Mouse (Mus musculus) neural tube, embryonic 14.5 days (tissue): ENCODE results near the gene Gm20388. TPM values are rescaled to one million over a fixed set of nuclear protein-coding genes. Genes with fewer than 3 reads are reported as not detected.
A peak's percentile ranks its signal among the peaks of the same experiment; 100 is the strongest.

Experiments
- ATAC-seq: fragments of 200-750 bp; cut with Nextera tagmentation; 2 replicates; pipeline ENCODE4 v1.8.0; 2017; ENCODE audit warnings: low read depth, mild to moderate bottlenecking, moderate TSS enrichment, moderate library complexity
- H3K27ac ChIP-seq: fragments of 300-500 bp; sonication (generic); 2 replicates; pipeline ENCODE4 v1.5.1; 2014; ENCODE audit warnings: low read depth, mild to moderate bottlenecking, control low read depth, low read length, moderate library complexity, mixed read lengths
- H3K27me3 ChIP-seq: fragments of 300-500 bp; sonication (generic); 2 replicates; pipeline ENCODE4 v1.6.1; 2014; ENCODE audit warnings: low read length; ENCODE audit not compliant: control insufficient read depth, insufficient read depth
- H3K36me3 ChIP-seq: fragments of 300-500 bp; sonication (generic); 2 replicates; pipeline ENCODE4 v1.6.1; 2014; ENCODE audit warnings: low read length, mixed read lengths; ENCODE audit not compliant: control insufficient read depth, insufficient read depth
- H3K4me1 ChIP-seq: fragments of 300-500 bp; sonication (generic); 2 replicates; pipeline ENCODE4 v1.6.1; 2014; ENCODE audit warnings: low read length; ENCODE audit not compliant: control insufficient read depth, insufficient read depth
- H3K4me2 ChIP-seq: fragments of 300-500 bp; sonication (generic); 2 replicates; pipeline ENCODE4 v1.6.1; 2014; ENCODE audit warnings: mild to moderate bottlenecking, low read depth, low read length, control low read depth
- H3K4me3 ChIP-seq: fragments of 300-500 bp; sonication (generic); 2 replicates; pipeline ENCODE4 v1.5.1; 2014; ENCODE audit warnings: low read depth, low read length, control low read depth, mixed read lengths
- H3K9ac ChIP-seq: fragments of 300-500 bp; sonication (generic); replicated peaks from 2 replicates; pipeline ENCODE4 v1.6.1; 2014; ENCODE audit warnings: low read depth, mild to moderate bottlenecking, control low read depth, low read length, mixed read lengths
- H3K9me3 ChIP-seq: fragments of 300-500 bp; sonication (generic); 2 replicates; pipeline ENCODE4 v1.6.1; 2016; ENCODE audit warnings: low read length; ENCODE audit not compliant: control insufficient read depth
- WGBS: fragments of 180-500 bp; shearing (Covaris S2); extraction: QIAGEN DNeasy Blood & Tissue Kit; methylation state at CpG from one replicate; pipeline ENCODE4 v1.1.7; 2014; 5-methylcytosine and 5-hydroxymethylcytosine counted together
- polyA plus RNA-seq: library from polyadenylated mRNA; unstranded; fragments of >200 nt; fragmentation: Nextera tagmentation; extraction: Ambion mirVana; gene quantifications from 2 replicates; pipeline ENCODE4 v1.2.1, GENCODE M21; 2014

The Gm20388 gene
- polyA plus RNA-seq, 1 experiment from 2014 or later = 10.3 TPM

GRCm38 (mm10) chr8:123632257-123632656, 3721.6 kb downstream of the Gm20388 start:
- H3K27me3 ChIP-seq = no peaks in the 10 kb centered on the region

GRCm38 (mm10) chr8:123633801-123634200, 3723.2 kb downstream of the Gm20388 start:
- H3K9me3 ChIP-seq = no peaks in the 10 kb centered on the region
- 77% methylated on average over 7 of the region's 7 CpGs for WGBS
- H3K4me2 ChIP-seq = no peak overlapping the region
- H3K4me3 ChIP-seq = no peak overlapping the region
- no peak overlapping the region for H3K27ac ChIP-seq
- H3K9ac ChIP-seq = no peak overlapping the region
- peaks cover 3% of the 10 kb centered on the region; the same call in 1 of the 2 replicates for H3K4me1 ChIP-seq
- no peaks in the 10 kb centered on the region for H3K36me3 ChIP-seq
- ATAC-seq = no peak
- H3K27me3 ChIP-seq = no peaks in the 10 kb centered on the region

More at GRCm38 (mm10) chr8:123632257-123632656, 3721.6 kb downstream of the Gm20388 start:
- Histone ChIP-seq H3K27ac (no peak overlapping the region), H3K4me2 (no peak overlapping the region), H3K4me1 (peaks cover 6% of the 10 kb centered on the region; the same call in 1 of the 2 replicates), H3K9ac (no peak overlapping the region), H3K36me3 (no peaks in the 10 kb centered on the region), H3K4me3 (no peak overlapping the region), H3K9me3 (no peaks in the 10 kb centered on the region)
- ATAC-seq = no peak
- WGBS = 82% methylated on average over 4 of the region's 4 CpGs

- Histone ChIP-seq H3K4me1 (no peaks in the 10 kb centered on the region), H3K27me3 (no peaks in the 10 kb centered on the region), H3K9ac (no peak overlapping the region), H3K4me3 (no peak overlapping the region), H3K36me3 (no peaks in the 10 kb centered on the region), H3K9me3 (no peaks in the 10 kb centered on the region), H3K4me2 (no peak overlapping the region), H3K27ac (no peak overlapping the region)
- 57% methylated on average over 3 of the region's 3 CpGs for WGBS
- ATAC-seq = no peak
Observed at GRCm38 (mm10) chr8:123634395-123635131, 3723.9 kb downstream of the Gm20388 start.

- no peaks in the 10 kb centered on the region for H3K36me3 ChIP-seq
- no peak overlapping the region for H3K4me3 ChIP-seq
- no peaks in the 10 kb centered on the region for H3K27me3 ChIP-seq
- no peak overlapping the region for H3K27ac ChIP-seq
- H3K4me1 ChIP-seq = no peaks in the 10 kb centered on the region
- no peak overlapping the region for H3K9ac ChIP-seq
- no peak overlapping the region for H3K4me2 ChIP-seq
- no peaks in the 10 kb centered on the region for H3K9me3 ChIP-seq
- ATAC-seq = no peak
- 81% methylated on average over 11 of the region's 11 CpGs for WGBS
Observed at GRCm38 (mm10) chr8:123635671-123636070, 3725.0 kb downstream of the Gm20388 start.

- H3K9me3 ChIP-seq = no peaks in the 10 kb centered on the region
- no peak for ATAC-seq
- peak overlapping the region; percentile 4; the same call in 1 of the 2 replicates for H3K4me3 ChIP-seq
- 15% methylated on average over 25 of the region's 25 CpGs for WGBS
- 0 out of 2 replicates have a peak, but pooled peaks cover 2% of the 10 kb centered on the region for H3K27me3 ChIP-seq
- H3K4me1 ChIP-seq = no peaks in the 10 kb centered on the region
- H3K4me2 ChIP-seq = peak overlapping the region; percentile 37
- H3K9ac ChIP-seq = no peak overlapping the region
- H3K36me3 ChIP-seq = no peaks in the 10 kb centered on the region
- H3K27ac ChIP-seq = no peak overlapping the region
Observed at GRCm38 (mm10) chr8:123643330-123644051, 3732.8 kb downstream of the Gm20388 start.

GRCm38 (mm10) chr8:123645229-123645628, 3734.6 kb downstream of the Gm20388 start:
- H3K9ac ChIP-seq = no peak overlapping the region
- H3K27me3 ChIP-seq = 0 out of 2 replicates have a peak, but pooled peaks cover 2% of the 10 kb centered on the region
- ATAC-seq = no peak
- H3K27ac ChIP-seq = no peak overlapping the region
- no peaks in the 10 kb centered on the region for H3K4me1 ChIP-seq
- no peaks in the 10 kb centered on the region for H3K36me3 ChIP-seq
- 56% methylated on average over 9 of the region's 9 CpGs for WGBS
- no peak overlapping the region for H3K4me3 ChIP-seq
- no peak overlapping the region for H3K4me2 ChIP-seq
- no peaks in the 10 kb centered on the region for H3K9me3 ChIP-seq

- H3K4me2 ChIP-seq = no peak overlapping the region
- WGBS = 83% methylated on average over 17 of the region's 17 CpGs
- no peaks in the 10 kb centered on the region for H3K9me3 ChIP-seq
- H3K4me3 ChIP-seq = no peak overlapping the region
- H3K27me3 ChIP-seq = 0 out of 2 replicates have a peak, but pooled peaks cover under 1% of the 10 kb centered on the region
- H3K27ac ChIP-seq = no peak overlapping the region
- ATAC-seq = no peak
- H3K36me3 ChIP-seq = no peaks in the 10 kb centered on the region
- H3K9ac ChIP-seq = no peak overlapping the region
- no peaks in the 10 kb centered on the region for H3K4me1 ChIP-seq
Observed at GRCm38 (mm10) chr8:123648245-123649170, 3737.9 kb downstream of the Gm20388 start.

GRCm38 (mm10) chr8:123649483-123649882, 3738.8 kb downstream of the Gm20388 start:
- no peak overlapping the region for H3K4me3 ChIP-seq
- H3K27me3 ChIP-seq = no peaks in the 10 kb centered on the region
- no peaks in the 10 kb centered on the region for H3K36me3 ChIP-seq
- 93% methylated on average over 12 of the region's 12 CpGs for WGBS
- ATAC-seq = no peak
- no peak overlapping the region for H3K27ac ChIP-seq
- H3K9me3 ChIP-seq = no peaks in the 10 kb centered on the region
- no peak overlapping the region for H3K4me2 ChIP-seq
- no peaks in the 10 kb centered on the region; the same call in 1 of the 2 replicates for H3K4me1 ChIP-seq
- H3K9ac ChIP-seq = no peak overlapping the region
